Mouse (Mus musculus): ENCODE results near the gene Myh10. TPM values are rescaled to one million over a fixed set of nuclear protein-coding genes. Genes with fewer than 3 reads are reported as not detected.

Myh10 gene
- polyA plus RNA-seq (2012), result not detected in 2 replicates

GRCm38 (mm10) chr11:68691321-68692009 is at the start of gene Myh10:
Gene Myh10 (plus strand): TSS chr11:68691559.
- no peak for TF ChIP-seq GATA1 (IDR thresholded peaks at IDR 0.05; ENCODE audit: low read length)

GRCm38 (mm10) chr11:68644781-68645180 is 46.6 kb upstream of the Myh10 start:
- no peak for TF ChIP-seq GATA1 (IDR thresholded peaks at IDR 0.05; ENCODE audit: low read length)

GRCm38 (mm10) chr11:68647808-68648207 is 43.6 kb upstream of the Myh10 start:
- no peak for TF ChIP-seq GATA1 (IDR thresholded peaks at IDR 0.05; ENCODE audit: low read length)

- no peak for TF ChIP-seq GATA1 (IDR thresholded peaks at IDR 0.05; ENCODE audit: low read length)
Observed at GRCm38 (mm10) chr11:68648385-68649148, 42.8 kb upstream of the Myh10 start.

GRCm38 (mm10) chr11:68651518-68651917 is 39.8 kb upstream of the Myh10 start:
- no peak for TF ChIP-seq GATA1 (IDR thresholded peaks at IDR 0.05; ENCODE audit: low read length)

- TF ChIP-seq GATA1 (IDR thresholded peaks at IDR 0.05; ENCODE audit: low read length), result no peak
Observed at GRCm38 (mm10) chr11:68655524-68655923, 35.8 kb upstream of the Myh10 start.

- TF ChIP-seq GATA1 (IDR thresholded peaks at IDR 0.05; ENCODE audit: low read length), result no peak
Observed at GRCm38 (mm10) chr11:68656887-68657685, 34.3 kb upstream of the Myh10 start.

GRCm38 (mm10) chr11:68657811-68658210 is 33.5 kb upstream of the Myh10 start:
- TF ChIP-seq GATA1 (IDR thresholded peaks at IDR 0.05; ENCODE audit: low read length), result no peak

- TF ChIP-seq GATA1 (IDR thresholded peaks at IDR 0.05; ENCODE audit: low read length), result no peak
Observed at GRCm38 (mm10) chr11:68665331-68665730, 26.0 kb upstream of the Myh10 start.

GRCm38 (mm10) chr11:68666210-68666609 is 25.1 kb upstream of the Myh10 start:
- TF ChIP-seq GATA1 (IDR thresholded peaks at IDR 0.05; ENCODE audit: low read length), result no peak

GRCm38 (mm10) chr11:68672270-68672970 is 18.9 kb upstream of the Myh10 start:
- no peak for TF ChIP-seq GATA1 (IDR thresholded peaks at IDR 0.05; ENCODE audit: low read length)

- no peak for TF ChIP-seq GATA1 (IDR thresholded peaks at IDR 0.05; ENCODE audit: low read length)
Observed at GRCm38 (mm10) chr11:68674071-68674470, 17.3 kb upstream of the Myh10 start.

- no peak for TF ChIP-seq GATA1 (IDR thresholded peaks at IDR 0.05; ENCODE audit: low read length)
Observed at GRCm38 (mm10) chr11:68674643-68675042, 16.7 kb upstream of the Myh10 start.

GRCm38 (mm10) chr11:68675274-68675673 is 16.1 kb upstream of the Myh10 start:
- no peak for TF ChIP-seq GATA1 (IDR thresholded peaks at IDR 0.05; ENCODE audit: low read length)

- TF ChIP-seq GATA1 (IDR thresholded peaks at IDR 0.05; ENCODE audit: low read length), result no peak
Observed at GRCm38 (mm10) chr11:68681254-68681839, 10.0 kb upstream of the Myh10 start.

Data from G1E-ER4 (cell line).